Comparison of ENCODE assay signal across 22 mouse cellular contexts in the genomic region with DNA sequence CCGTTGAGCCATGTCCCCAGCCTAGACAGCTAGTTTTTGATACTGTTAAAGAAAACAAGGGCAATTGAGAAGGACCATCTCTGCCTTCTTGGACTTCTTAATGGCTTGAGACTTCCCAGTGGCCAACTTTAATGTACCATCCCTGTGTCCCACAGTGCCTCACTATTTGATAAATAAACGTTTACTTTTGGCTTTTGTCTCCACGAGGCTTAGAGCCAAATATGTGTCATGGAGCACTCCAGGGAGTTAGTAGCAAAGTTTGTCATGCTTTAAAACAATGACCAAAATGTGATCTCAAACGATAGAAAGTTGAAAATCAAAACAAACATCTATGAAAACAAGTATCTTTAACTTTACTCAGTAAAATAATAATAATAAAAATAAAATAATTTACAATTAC.
"Had no signal": no experiment of that assay in that cellular context is flagged by ENCODE, and none has a peak within 500 bp of the region (broad histone marks: within the 10 kb centered on the region; RNA-seq: fewer than 3 reads in every experiment).

No protein-coding gene starts in this region.

- H3K4me3 ChIP-seq: layer of hippocampus, adult 2 months; limb, embryonic 10.5 days; limb, embryonic 13.5 days; liver, embryonic 12.5 days; liver, embryonic 15.5 days; lung, embryonic 15.5 days; megakaryocyte, embryonic 14.5 days; midbrain, embryonic 10.5 days; midbrain, embryonic 13.5 days; myocyte; neural tube, embryonic 13.5 days had no signal

- H3K4me2 ChIP-seq: limb, embryonic 13.5 days; liver, embryonic 12.5 days; liver, embryonic 15.5 days; lung, embryonic 15.5 days; midbrain, embryonic 13.5 days; neural tube, embryonic 13.5 days had no signal

- DNase-seq: kidney, adult 18-20 months; kidney, postnatal 25 days; layer of hippocampus, adult 9-11 months; liver; retina, postnatal 1 day; thymus, adult 18-20 months; thymus, postnatal 36 days had no signal

- H3K4me1 ChIP-seq: liver, embryonic 12.5 days; liver, embryonic 15.5 days; megakaryocyte, embryonic 14.5 days; midbrain, embryonic 13.5 days had no signal

- H3K9ac ChIP-seq: limb, embryonic 13.5 days; liver, embryonic 12.5 days; liver, embryonic 15.5 days; lung, embryonic 15.5 days; midbrain, embryonic 13.5 days; neural tube, embryonic 13.5 days had no signal

- H3K27ac ChIP-seq: kidney, postnatal 0 days; layer of hippocampus, adult 2 months; limb, embryonic 10.5 days; limb, embryonic 13.5 days; liver, embryonic 12.5 days; liver, embryonic 15.5 days; lung, embryonic 15.5 days; midbrain, embryonic 10.5 days; midbrain, embryonic 13.5 days; neural tube, embryonic 13.5 days had no signal

- H3K9me3 ChIP-seq: limb, embryonic 10.5 days; limb, embryonic 13.5 days; liver, embryonic 12.5 days; liver, embryonic 15.5 days; lung, embryonic 15.5 days; midbrain, embryonic 13.5 days; neural tube, embryonic 13.5 days had no signal

- H3K36me3 ChIP-seq: limb, embryonic 10.5 days; limb, embryonic 13.5 days; liver, embryonic 12.5 days; liver, embryonic 15.5 days; lung, embryonic 15.5 days; midbrain, embryonic 13.5 days; neural tube, embryonic 13.5 days had no signal

- H3K27me3 ChIP-seq: limb, embryonic 13.5 days; liver, embryonic 12.5 days; liver, embryonic 15.5 days; lung, embryonic 15.5 days; megakaryocyte, embryonic 14.5 days; midbrain, embryonic 13.5 days; neural tube, embryonic 13.5 days had no signal

- ATAC-seq: inflammation-experienced regulatory T-cells, adult 6 months; intestine, embryonic 16.5 days; liver, embryonic 12.5 days; midbrain, embryonic 13.5 days; midbrain, embryonic 16.5 days had no signal
